Mouse (Mus musculus) small intestine, adult 2 months (tissue): ENCODE data around the gene Foxn3.

Source experiments
- CTCF ChIP-seq: fragments of 200-500 bp; IDR thresholded peaks from 2 replicates; pipeline ENCODE4 v1.5.1; 2012; ENCODE audit warnings: low read depth, mild to moderate bottlenecking, control low read depth, inconsistent platforms, low read length, moderate library complexity, mixed read lengths; ENCODE audit not compliant: insufficient replicate concordance, insufficient read length; ENCODE audit errors: extremely low read depth
- POLR2A ChIP-seq: fragments of 200-500 bp; IDR thresholded peaks from 2 replicates; pipeline ENCODE4 v1.6.1; 2012; ENCODE audit warnings: low read depth, mild to moderate bottlenecking, control low read depth, inconsistent platforms, low read length, moderate library complexity

DNA sequence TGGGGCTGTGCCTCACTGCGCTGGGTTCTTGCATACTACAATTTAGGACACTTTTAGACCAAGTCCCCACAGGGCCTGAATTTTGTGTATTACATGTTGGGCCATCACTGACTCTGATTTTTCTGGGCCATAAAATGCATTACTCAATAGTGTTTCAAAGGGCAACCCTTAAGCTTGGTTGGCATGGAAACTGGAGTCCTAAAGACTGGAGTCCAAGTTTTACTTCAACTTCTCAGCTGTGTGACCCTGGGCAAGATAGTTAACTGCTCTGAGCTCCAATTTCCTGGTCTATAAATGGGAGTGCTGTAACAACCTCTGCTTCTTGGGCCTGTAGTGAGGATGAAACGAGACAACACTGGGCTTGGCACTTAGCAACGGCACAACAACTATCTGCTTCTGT, 215.9 kb downstream of the Foxn3 start:
- no peak for TF ChIP-seq POLR2A
- no peak for TF ChIP-seq CTCF
